Mouse (Mus musculus) cerebral cortex, adult 2 months (tissue): ENCODE data around the gene Zfp408.

ENCODE experiments used
- WGBS: fragments of 180-500 bp; shearing (Covaris S2); methylation state at CpG from one replicate; pipeline ENCODE4 v1.1.7; 2018; 5-methylcytosine and 5-hydroxymethylcytosine counted together

Zfp408 gene

GRCm38 (mm10) chr2:91649553-91650359, at the start of gene Zfp408, which contains the start of gene Arhgap1:
Zfp408 (minus strand) TSS chr2:91649791.
Arhgap1 (plus strand) TSS chr2:91649860.
- under 1% methylated on average over 44 of the region's 44 CpGs for WGBS

- 20% methylated on average over 1 of the region's 1 CpGs for WGBS
Observed at GRCm38 (mm10) chr2:91699225-91699624, 49.6 kb upstream of the Zfp408 start.

- 39% methylated on average over 1 of the region's 1 CpGs for WGBS
Observed at GRCm38 (mm10) chr2:91696225-91696590, 46.6 kb upstream of the Zfp408 start.

- WGBS = 50% methylated on average over 10 of the region's 10 CpGs
Observed at GRCm38 (mm10) chr2:91695436-91696224, 46.0 kb upstream of the Zfp408 start.

- WGBS = 58% methylated on average over 7 of the region's 7 CpGs
Observed at GRCm38 (mm10) chr2:91689452-91689851, 39.9 kb upstream of the Zfp408 start.

- 58% methylated on average over 8 of the region's 8 CpGs for WGBS
Observed at GRCm38 (mm10) chr2:91683919-91684318, 34.3 kb upstream of the Zfp408 start.

GRCm38 (mm10) chr2:91682850-91683249, 33.3 kb upstream of the Zfp408 start:
- 35% methylated on average over 4 of the region's 4 CpGs for WGBS

GRCm38 (mm10) chr2:91676420-91676819, 26.8 kb upstream of the Zfp408 start:
- WGBS = 75% methylated on average over 2 of the region's 2 CpGs

GRCm38 (mm10) chr2:91674895-91675294, 25.3 kb upstream of the Zfp408 start:
- 61% methylated on average over 5 of the region's 5 CpGs for WGBS

GRCm38 (mm10) chr2:91673587-91673986, 24.0 kb upstream of the Zfp408 start:
- 63% methylated on average over 2 of the region's 2 CpGs for WGBS

- 89% methylated on average over 6 of the region's 6 CpGs for WGBS
Observed at GRCm38 (mm10) chr2:91670038-91670437, 20.4 kb upstream of the Zfp408 start.

- WGBS = 94% methylated on average over 8 of the region's 8 CpGs
Observed at GRCm38 (mm10) chr2:91669326-91669725, 19.7 kb upstream of the Zfp408 start.

- 56% methylated on average over 2 of the region's 2 CpGs for WGBS
Observed at GRCm38 (mm10) chr2:91667747-91668146, 18.2 kb upstream of the Zfp408 start.

GRCm38 (mm10) chr2:91666386-91666910, 16.9 kb upstream of the Zfp408 start:
- 88% methylated on average over 6 of the region's 6 CpGs for WGBS

GRCm38 (mm10) chr2:91660981-91661380, 11.4 kb upstream of the Zfp408 start:
- WGBS = 94% methylated on average over 6 of the region's 6 CpGs

- 97% methylated on average over 8 of the region's 8 CpGs for WGBS
Observed at GRCm38 (mm10) chr2:91659657-91660056, 10.1 kb upstream of the Zfp408 start.

- WGBS = 79% methylated on average over 8 of the region's 8 CpGs
Observed at GRCm38 (mm10) chr2:91656774-91657173, 7.2 kb upstream of the Zfp408 start.

GRCm38 (mm10) chr2:91655827-91656226, 6.2 kb upstream of the Zfp408 start:
- WGBS = 62% methylated on average over 6 of the region's 6 CpGs

GRCm38 (mm10) chr2:91655388-91655787, 5.8 kb upstream of the Zfp408 start:
- 78% methylated on average over 5 of the region's 5 CpGs for WGBS

GRCm38 (mm10) chr2:91652863-91653262, 3.3 kb upstream of the Zfp408 start:
- WGBS = 26% methylated on average over 6 of the region's 6 CpGs

- WGBS = 72% methylated on average over 14 of the region's 14 CpGs
Observed at GRCm38 (mm10) chr2:91651458-91652258, 2.1 kb upstream of the Zfp408 start.
